Mouse (Mus musculus) heart, postnatal 0 days (tissue): ENCODE data around the gene Klf11.

ENCODE experiments used
- CTCF ChIP-seq: IDR thresholded peaks from 2 replicates; pipeline ENCODE4 v1.5.1; 2016; ENCODE audit warnings: antibody characterized with exemption, control low read depth, low read depth
- EP300 ChIP-seq: IDR thresholded peaks from 2 replicates; pipeline ENCODE4 v1.6.1; 2016; ENCODE audit warnings: antibody characterized with exemption, low read depth

DNA sequence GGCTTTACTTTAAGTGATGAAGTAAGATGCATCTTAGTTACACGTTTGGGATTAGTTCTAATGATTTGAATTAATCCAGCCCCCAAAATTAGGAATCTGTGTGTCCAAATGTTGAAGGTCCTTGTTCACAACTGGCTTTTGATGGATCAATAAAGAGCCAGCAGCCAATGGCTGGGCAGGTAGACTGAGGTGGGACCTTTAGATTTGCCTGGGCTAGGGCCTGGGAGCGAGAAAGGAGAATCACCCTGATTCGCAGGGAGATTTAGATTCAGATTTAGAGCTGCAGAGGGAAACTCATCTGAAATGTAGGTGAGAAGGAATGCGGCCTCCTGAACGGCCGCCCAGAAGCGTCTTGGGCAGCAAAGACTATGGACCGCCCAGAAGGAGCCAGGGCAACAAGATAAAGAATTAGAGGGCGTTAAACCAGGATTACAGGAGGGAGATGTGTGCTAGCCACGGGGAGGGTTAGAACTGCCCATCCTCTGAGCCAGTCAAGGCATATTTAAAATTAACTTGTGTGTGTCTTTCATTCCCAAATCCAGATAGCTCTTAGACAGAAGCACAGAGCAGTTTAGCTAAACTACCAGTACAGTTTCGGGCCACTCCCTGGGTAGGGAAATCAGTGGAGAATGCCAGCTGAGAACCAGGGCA, 35.7 kb downstream of the Klf11 start:
- TF ChIP-seq CTCF (no peak), EP300 (no peak)
